Mouse (Mus musculus) layer of hippocampus, adult 9-10 months (tissue): ENCODE measurements at regions not wholly inside any gene's neighbourhood (a gene's known extent, or its start where the extent isn't known, plus 50 kb on each side); places are given as distances from the start of the nearest gene placed in this dataset.

Source experiments
- DNase-seq: peaks from one replicate; pipeline ENCODE4 v3.0.0; 2022; ENCODE audit warnings: low spot score

GRCm38 (mm10) chr13:44293736-44294416 lies 435.4 kb upstream of the Jarid2 start:
- DNase-seq: no peak

- no peak for DNase-seq
Measured at GRCm38 (mm10) chr13:44295621-44296020, 433.7 kb upstream of the Jarid2 start.

- no peak for DNase-seq
Measured at GRCm38 (mm10) chr13:44300611-44301010, 428.7 kb upstream of the Jarid2 start.

- DNase-seq: no peak
Measured at GRCm38 (mm10) chr13:44301215-44301614, 428.1 kb upstream of the Jarid2 start.

- DNase-seq: no peak
Measured at GRCm38 (mm10) chr13:44301936-44302335, 427.3 kb upstream of the Jarid2 start.

- no peak for DNase-seq
Measured at GRCm38 (mm10) chr13:44305134-44305991, 423.9 kb upstream of the Jarid2 start.

- DNase-seq: no peak
Measured at GRCm38 (mm10) chr13:44306275-44307050, 422.8 kb upstream of the Jarid2 start.

GRCm38 (mm10) chr13:44308227-44308626 lies 421.0 kb upstream of the Jarid2 start:
- DNase-seq: no peak

GRCm38 (mm10) chr13:44312237-44312636 lies 417.0 kb upstream of the Jarid2 start:
- no peak for DNase-seq

- DNase-seq: no peak
Measured at GRCm38 (mm10) chr13:44316747-44317446, 412.4 kb upstream of the Jarid2 start.

GRCm38 (mm10) chr13:44317596-44317995 lies 411.7 kb upstream of the Jarid2 start:
- DNase-seq: no peak

- DNase-seq: no peak
Measured at GRCm38 (mm10) chr13:44319101-44319500, 410.2 kb upstream of the Jarid2 start.

GRCm38 (mm10) chr13:44319511-44319910 lies 409.8 kb upstream of the Jarid2 start:
- no peak for DNase-seq

- DNase-seq: no peak
Measured at GRCm38 (mm10) chr13:44320311-44320710, 409.0 kb upstream of the Jarid2 start.

GRCm38 (mm10) chr13:44321009-44321596 lies 408.2 kb upstream of the Jarid2 start:
- no peak for DNase-seq

- no peak for DNase-seq
Measured at GRCm38 (mm10) chr13:44328416-44328815, 400.9 kb upstream of the Jarid2 start.

- DNase-seq: no peak
Measured at GRCm38 (mm10) chr13:44329161-44329560, 400.1 kb upstream of the Jarid2 start.

GRCm38 (mm10) chr13:44329701-44330100 lies 399.6 kb upstream of the Jarid2 start:
- no peak for DNase-seq

- no peak for DNase-seq
Measured at GRCm38 (mm10) chr13:44332716-44333240, 396.5 kb upstream of the Jarid2 start.

- no peak for DNase-seq
Measured at GRCm38 (mm10) chr13:44339061-44339741, 390.1 kb upstream of the Jarid2 start.

- no peak for DNase-seq
Measured at GRCm38 (mm10) chr13:44345094-44345493, 384.2 kb upstream of the Jarid2 start.
